Mouse (Mus musculus): ENCODE results near the gene Csde1.

The Csde1 gene

DNA sequence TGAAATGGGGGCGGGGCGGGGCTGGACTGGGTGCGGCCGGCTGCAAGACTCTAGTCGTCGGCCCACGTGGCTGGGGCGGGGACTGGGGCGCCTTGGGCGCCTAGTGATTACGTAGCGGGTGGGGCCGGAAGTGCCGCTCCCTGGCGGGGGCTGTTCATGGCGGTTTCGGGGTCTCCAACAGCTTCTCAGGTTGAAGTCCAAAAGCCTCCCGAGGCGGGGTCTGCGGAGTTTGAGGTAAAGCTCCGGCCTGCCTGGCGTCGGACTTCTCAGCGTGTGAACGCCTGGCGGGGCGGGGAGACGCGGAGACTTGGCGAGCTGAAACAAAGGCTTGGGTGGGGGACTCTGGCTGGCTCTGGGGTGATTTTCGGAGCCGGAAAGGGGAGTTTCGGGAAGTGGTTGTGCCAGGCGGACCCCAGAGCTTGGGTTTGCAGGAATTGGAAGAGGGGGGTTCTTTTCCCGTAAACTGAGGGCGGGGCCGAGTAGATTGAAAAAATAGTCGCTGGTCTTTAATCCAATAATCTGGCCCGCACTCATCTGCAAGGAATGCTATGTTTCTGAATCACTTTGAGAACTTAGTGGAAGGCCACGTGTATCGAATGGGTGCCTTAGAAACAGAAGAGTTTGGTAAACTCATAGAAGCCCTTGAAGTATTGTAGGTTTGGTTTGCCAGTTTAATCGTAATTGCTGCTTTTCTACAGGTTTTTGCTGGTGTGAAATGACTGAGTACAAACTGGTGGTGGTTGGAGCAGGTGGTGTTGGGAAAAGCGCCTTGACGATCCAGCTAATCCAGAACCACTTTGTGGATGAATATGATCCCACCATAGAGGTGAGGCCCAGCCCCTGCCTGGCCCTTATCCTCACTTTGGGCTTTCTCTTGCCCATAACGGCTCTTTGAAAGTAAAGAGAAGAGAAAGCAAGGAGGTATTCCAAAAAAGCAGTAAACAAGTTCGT lies 38.3 kb downstream of the Csde1 start, which contains the start of gene Nras:
Nras (plus strand) TSS at position 79 of the 951 bp plus-strand sequence.
- in situ Hi-C loops (cut with MseI, MboI): no loop called here

DNA sequence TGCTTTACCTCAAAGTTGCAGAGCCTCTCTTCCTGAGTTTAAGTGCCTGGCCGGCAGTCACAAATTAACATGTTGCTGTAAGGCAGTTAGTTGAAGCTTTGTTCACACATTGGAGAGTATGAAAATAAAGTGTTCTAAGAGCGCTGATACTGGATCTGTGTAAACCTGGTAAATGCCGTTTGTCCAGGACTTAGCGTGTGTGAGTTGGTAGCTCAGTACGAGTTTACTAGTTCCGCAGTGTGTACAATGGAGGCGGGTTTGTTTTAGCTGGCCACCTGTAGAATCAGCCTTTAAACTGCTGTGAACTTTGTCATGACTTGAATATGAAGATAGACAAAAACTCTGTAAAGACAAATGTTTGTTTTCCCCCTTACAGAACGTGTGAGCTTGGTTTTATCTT lies 46.7 kb downstream of the Csde1 start:
- in situ Hi-C loops (cut with MseI, MboI): no loop called here

DNA sequence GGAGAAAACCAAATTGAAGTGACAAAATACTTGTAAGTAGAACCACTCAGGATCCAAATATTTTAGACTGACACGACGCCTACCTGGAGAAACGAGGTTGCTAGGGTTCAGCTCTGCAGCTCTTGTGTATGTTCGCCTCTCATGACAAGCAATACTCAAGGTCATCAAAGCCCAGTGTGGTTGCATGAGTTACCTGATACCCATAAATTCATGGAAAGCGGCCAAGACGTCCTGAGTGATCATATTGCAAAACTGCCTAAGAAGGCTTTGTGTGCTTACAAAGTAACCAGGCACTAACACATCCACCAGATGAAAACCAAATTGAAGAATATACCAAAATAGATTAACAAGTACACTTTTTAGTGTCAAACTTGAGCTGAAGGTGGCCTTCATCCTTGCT lies 48.7 kb downstream of the Csde1 start:
- in situ Hi-C loops (cut with MseI, MboI): no loop called here

DNA sequence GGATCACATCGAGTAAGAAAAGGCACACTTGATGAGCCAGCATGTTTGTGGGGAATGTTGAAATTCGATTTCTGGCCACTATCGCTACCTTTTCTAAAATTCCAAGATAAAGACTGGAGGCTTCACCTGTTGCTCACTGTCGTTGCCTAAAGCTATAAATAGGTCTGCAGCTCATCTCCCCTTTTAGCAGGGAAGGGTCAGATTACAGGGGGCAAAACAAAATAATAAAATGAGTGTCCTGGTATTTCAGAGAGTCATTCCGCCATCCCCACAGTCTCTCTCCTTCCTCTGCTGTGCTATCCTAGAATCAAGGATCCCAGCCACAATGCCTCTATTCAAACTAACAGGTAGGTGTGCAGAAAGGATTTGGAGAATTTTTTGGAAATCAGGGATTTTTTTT lies 53.5 kb downstream of the Csde1 start, which contains the start of gene Ampd1:
Ampd1 (plus strand) TSS at position 244 of the 400 bp plus-strand sequence.
- in situ Hi-C loops (cut with MseI, MboI): no loop called here

DNA sequence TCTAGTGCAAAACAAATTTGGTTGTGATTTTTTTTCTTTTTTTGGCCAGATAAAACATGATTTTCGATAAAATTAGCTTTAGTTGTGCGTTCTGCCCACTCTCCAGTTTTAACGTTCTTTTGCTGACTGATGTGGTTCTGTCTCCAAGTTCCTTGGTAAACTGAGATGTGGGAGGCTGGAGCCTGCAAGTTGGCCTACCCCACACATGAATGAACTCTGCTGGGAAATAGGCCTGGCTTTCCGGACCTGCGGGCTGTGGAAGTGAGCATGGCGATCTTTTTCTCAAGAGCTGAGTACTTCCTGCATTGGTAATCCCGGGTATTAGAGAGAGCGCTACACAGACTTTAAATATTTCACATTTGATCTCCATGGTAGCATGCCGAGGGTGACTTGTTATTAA lies 55.6 kb downstream of the Csde1 start:
- in situ Hi-C loops (cut with MseI, MboI): no loop called here

DNA sequence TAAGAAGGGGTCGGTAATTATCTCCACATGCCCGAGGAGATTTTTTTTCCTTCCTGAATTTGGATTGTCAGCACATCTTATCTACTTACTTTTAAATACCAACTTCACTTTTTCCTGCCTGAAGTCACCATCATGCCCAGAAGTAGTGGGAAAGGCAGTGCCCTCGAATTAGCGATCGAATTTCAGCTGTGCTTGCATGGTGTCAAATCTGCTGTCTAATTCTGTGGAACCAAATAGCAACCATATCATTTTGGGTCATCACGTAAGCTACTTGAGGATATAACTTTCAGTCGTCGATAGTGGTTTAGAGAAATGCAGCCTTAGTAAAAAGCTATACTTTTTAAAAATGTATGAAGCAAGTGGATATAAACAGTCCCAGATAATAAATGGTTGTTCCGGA lies 56.2 kb downstream of the Csde1 start:
- in situ Hi-C loops (cut with MseI, MboI): no loop called here

DNA sequence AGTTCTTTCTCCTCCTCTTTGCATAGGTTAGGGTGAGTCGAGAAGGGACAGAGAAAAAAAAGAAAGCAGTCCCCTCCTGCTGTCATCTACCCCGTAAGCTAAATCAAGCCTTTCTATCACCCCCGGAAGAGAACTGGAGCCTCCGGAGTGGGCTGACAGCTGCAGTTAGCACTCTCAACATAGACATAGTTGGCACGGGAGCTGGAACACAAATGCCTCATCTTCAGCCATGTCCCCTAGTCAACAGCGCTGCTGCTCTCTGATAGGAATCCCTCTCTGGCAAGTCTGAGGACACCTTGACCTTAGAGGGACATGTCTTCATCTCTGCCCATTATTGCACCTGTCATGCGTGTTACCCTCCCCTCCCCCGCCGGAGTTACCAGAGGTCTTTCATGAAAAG lies 59.1 kb downstream of the Csde1 start:
- in situ Hi-C loops (cut with MseI, MboI): no loop called here

DNA sequence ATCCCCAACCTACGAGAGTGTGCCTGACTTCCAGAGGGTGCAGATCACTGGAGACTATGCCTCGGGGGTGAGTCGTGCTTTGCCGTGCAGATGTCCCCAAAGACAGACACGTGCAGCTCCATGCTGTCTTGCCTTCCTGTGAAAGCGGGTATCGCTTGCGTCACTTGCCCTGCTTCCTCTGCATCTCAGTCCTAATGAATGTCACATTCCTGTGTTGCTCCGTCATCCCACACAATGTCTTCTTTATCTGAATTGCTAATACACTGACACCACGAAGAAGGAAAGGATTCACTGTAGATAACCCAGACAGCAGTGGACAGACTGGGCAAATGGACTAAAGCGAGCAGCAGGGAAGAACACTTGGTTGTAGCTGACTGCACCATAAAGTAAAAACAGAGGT lies 60.8 kb downstream of the Csde1 start:
- in situ Hi-C loops (cut with MseI, MboI): no loop called here

DNA sequence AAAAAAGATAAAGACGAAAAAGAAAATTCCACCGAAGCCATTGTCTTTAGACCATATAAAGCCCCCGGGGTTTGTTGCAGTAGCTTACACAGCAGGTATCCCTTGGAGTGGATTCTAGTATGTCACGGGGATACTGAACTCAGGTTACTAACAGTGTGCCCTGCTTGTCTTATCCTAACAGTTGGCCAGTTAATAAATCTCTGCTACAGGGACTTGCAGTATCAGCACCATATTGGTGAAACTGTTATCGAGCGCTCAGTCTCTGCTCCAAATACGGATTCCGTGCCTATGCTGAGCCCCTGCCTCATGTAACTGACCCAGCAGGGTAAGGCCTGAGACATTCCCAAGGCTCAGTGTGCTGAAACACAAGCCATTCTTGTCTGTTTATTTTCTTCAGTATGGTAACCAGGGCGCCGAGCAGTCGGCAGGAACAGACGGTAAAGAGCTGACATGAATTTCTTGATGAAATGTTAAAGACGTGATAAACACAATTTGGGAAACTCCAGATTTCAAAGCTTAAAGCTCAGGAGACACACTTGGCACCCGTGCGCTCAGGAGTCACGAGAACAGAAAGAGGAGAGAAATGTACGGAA lies 61.7 kb downstream of the Csde1 start:
- in situ Hi-C loops (cut with MseI, MboI): no loop called here

DNA sequence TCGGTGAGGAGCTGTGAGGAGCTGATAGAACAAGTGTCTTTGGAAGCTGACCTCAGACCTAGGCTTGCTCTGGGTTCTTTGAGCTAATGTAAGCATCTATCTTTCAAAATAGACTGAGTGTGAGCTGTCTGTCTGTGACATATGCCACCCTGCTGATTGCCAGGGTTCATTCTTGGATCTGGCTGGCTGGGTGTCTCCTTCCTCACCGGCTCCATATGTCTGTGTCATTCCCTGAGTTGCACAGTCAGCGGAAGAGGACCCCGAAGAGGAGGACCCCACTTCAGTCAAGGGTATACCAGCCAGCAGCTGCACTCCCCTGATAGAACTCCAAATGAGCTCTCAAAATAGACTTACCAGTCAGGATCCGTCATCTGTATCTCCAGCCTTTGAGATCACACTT lies 62.5 kb downstream of the Csde1 start:
- in situ Hi-C loops (cut with MseI, MboI): no loop called here

DNA sequence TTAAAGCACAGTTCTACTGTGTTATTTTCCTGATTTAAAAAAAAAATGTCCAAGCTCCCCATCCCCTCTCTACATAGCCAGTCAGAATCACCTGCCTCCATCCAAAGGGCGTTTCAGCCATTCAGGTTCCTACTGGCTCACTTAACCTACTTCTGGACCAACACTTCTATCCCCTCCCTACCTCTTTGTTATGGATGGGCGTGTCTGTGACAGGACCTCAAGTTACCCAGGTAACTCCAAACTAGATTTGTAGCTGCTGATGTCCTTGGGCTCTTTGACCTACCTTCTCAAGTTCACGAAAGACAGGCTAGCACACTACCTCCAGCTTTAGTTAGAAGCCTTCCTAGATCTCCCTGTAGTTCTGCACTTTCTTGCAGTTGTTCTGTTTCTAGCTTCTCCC lies 65.8 kb downstream of the Csde1 start:
- in situ Hi-C loops (cut with MseI, MboI): no loop called here

DNA sequence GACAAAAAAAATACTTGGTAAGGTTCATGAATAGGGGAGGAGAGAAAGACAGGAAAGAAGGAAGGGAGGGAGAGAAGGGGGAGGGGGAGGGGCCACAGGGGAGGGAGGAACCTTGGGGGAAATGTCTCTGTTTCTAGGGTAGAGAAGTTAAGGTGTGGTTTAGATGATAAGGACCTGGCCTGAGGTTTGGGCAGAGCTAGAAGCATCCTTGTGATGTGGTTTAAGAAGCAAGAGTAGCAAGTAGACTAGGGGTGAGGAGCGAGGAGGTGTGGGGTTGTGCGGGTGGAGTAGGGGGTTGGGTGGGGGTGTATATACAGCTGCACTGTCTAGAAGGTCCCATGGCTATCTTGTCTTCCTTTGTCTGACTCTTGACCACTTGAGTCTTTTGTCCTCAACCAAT lies 71.5 kb downstream of the Csde1 start:
- in situ Hi-C loops (cut with MseI, MboI): no loop called here

DNA sequence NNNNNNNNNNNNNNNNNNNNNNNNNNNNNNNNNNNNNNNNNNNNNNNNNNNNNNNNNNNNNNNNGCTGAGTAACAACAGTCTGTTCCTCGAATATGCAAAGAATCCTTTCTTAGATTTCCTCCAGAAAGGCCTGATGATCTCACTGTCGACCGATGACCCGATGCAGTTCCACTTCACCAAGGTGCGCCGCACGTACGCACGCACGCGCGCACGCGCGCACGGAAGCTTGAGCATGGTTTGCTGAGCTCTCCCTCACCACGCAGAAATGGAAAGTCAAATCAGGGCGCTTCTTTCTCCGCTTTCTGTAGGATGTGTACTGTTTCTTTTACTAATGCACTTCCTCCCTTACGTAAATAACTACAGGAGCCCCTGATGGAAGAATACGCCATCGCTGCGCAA lies 78.4 kb downstream of the Csde1 start:
- in situ Hi-C loops (cut with MseI, MboI): no loop called here

DNA sequence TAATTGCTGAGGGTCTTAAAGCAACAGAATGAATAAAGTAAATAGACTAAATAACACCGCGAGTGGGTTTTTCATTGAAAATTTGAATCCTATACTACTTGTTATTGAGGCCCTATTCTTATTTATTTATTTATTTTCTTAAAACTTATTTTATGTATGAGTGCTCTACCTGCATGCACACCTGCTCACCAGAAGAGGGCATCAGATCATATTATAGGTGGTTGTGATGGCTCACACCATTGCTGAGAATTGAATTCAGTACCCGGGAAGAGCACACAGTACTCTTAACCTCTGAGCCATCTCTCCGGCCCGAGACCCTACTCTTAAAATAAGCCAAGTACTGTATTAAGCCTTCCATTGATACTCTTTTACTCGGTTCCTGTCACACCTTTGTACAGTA lies 79.4 kb downstream of the Csde1 start:
- in situ Hi-C loops (cut with MseI, MboI): no loop called here

DNA sequence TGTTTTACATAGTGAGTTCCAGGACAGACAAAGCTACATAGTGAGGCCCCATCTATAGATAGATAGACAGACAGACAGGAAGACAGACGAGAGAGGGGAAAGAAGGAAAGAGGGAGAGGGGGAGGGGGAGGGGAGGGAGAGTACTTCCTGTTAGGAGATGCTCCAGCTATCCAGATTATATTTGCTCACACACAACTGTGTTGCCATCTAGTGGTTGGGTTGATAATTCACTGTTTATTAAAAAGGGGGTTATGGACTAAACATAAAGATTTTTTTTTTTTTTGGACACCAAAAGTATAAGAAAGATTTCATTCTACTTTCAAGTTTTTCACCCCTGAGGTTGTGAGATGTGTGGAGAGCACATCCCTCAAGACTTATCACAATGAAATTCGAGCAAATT lies 80.5 kb downstream of the Csde1 start:
- in situ Hi-C loops (cut with MseI, MboI): no loop called here

DNA sequence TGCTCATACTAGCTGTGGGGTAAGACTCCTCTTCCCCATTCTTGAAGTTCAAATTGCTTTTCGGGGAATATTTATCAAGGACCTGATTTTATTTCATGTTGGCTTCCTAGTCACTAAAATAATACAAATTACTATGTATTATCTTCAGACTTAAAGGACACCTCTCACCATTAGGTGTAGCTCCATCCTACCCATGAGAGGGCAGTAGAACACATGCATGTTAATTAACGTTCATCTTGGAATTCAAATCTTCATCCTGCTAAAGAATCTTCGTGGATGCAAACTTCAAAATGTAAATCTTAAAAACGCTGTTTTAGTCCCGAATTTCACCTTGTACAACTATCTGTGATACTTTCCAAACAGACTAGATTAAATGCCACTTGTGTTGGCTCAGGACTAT lies 81.0 kb downstream of the Csde1 start:
- in situ Hi-C loops (cut with MseI, MboI): no loop called here

DNA sequence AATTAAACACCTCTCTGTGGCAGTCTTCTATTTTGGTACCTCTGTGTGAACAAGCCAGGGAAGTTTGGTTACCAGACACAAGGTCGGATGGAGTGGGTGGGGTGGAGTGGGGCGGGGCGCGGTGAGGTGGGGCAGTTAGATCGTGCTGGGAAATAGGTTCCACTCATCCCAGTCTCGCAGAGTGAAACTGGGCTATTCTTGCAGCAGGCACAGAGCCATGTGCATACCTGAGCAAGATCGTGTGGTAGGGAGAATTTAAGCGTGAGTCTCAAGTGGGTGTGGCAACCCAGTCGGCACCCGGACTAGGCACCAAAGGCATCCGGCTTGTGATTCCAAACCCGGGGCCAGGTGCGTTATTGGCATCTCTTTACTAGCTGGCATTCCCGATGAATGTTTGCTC lies 81.7 kb downstream of the Csde1 start:
- in situ Hi-C loops (cut with MseI, MboI): no loop called here

DNA sequence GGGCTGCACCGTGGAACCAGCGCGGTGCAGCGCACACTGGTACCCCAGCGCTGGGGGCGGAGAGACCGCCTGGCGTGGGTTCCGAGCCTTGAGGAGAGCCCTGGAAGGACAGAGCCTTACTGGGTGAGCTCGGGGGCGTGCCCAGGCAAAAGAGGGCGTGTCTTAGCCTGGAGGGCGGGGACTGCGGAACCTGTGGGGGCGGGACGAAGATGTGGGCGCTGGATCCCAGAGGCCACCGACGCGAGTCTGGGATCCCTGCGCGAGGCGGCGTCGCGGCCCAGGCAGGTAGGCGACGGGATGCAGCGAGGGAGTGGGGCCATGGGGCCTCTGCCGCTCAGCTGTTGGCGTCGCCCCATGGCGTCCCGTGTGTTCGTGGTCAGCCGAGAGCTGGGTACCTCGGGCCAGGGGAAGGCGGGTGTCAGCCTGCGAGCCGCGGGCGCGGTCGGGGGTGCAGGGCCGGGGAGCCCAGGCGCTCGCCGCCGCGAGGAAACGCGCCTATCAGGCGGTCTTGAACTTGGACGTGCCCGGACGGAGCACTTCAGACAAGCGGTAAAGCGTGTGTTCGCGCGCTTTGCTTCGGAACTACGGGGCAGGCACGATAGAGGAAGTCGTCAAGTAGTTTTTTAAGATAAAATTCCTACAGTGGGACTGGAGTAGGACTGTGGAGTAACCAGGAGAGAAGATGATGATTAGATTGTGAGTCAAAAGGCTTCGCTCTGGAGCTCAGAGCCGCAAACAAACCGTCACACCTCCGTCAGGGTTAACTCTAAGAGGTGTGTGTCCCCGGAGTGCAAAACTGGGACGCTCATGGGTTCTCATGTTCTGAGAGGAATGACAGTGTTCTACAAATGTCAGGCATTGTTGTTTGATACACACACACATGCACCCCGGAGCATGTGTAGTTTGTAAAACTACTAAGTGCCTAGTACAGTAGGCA lies 82.5 kb downstream of the Csde1 start, which contains the start of gene Dennd2c:
Dennd2c (plus strand) TSS at position 151 of the 937 bp plus-strand sequence.
- in situ Hi-C loops (cut with MseI, MboI): no loop called here

Measured in mouse trophoblast stem cell (cell line).